In the genomic region with DNA sequence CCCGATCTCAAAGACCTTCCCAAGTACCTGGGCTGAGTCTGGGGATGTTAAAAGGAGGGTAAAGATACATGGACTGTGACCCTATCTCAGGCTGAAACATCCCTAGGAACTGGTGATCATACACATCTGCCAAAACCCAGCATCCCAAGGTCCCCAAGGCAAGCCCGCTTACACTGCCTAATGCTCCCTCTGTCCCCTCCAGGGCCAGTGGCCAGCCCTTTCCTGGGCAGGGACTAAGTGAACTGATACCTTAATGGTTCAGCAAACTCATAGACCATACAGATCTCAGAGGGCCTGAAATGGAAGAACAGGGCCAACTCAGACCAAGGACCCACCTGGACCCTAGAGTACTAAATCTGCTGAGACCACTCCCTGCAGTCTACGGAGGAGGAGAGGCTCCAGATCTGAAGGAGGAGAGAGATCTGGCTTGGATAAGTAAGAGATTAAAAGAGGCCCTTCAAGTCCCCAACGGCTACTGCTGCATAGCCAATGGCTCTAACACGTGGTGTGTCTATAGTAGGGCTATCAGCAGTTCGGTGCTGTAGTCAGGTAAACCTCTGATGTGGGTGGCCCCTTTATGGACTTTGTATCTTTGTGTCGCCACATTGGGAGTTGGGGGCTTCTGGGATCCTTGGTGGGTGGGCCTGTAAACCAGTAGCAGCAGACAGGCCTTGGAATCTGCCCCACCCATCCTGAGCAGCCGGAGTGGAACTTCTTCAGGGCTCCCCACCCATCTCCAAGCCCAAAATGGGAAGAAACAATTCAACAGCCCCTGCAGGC, we compare ENCODE assay signal across 8 mouse cellular contexts. TPM values are rescaled to one million over a fixed set of nuclear protein-coding genes. Genes with fewer than 3 reads are reported as not detected.
A peak's percentile ranks its signal among the peaks of the same experiment; 100 is the strongest.
DNase-seq lines count a peak whose midpoint lies in the region; ATAC-seq lines count a peak whose summit lies in the region.

No protein-coding gene starts in this region.

- ATAC-seq in heart, embryonic 15.5 days (replicated peaks; ENCODE audit: insufficient number of reproducible peaks, insufficient read depth, low FRiP score, low read depth): no peak
- peak; percentile 11 for ATAC-seq in intestine, embryonic 15.5 days
- ATAC-seq in neural tube, embryonic 12.5 days (ENCODE audit: low FRiP score, low read depth): no peak

- no peaks in the 10 kb centered on the region for H3K27me3 ChIP-seq in heart, embryonic 15.5 days
- H3K27me3 ChIP-seq in embryonic facial prominence, embryonic 10.5 days (replicated peaks; ENCODE audit: low read depth, poor library complexity, severe bottlenecking): peaks cover 23% of the 10 kb centered on the region
- no peaks in the 10 kb centered on the region for H3K27me3 ChIP-seq in intestine, embryonic 15.5 days (replicated peaks)
- H3K27me3 ChIP-seq in neural tube, embryonic 12.5 days (replicated peaks): no peaks in the 10 kb centered on the region

- H3K9ac ChIP-seq in heart, embryonic 15.5 days: peak overlapping the region; percentile 74
- H3K9ac ChIP-seq in intestine, embryonic 15.5 days: peak overlapping the region; percentile 59
- H3K9ac ChIP-seq in neural tube, embryonic 12.5 days: peak overlapping the region; percentile 72

- WGBS in heart, embryonic 15.5 days: 42% methylated on average over 8 of the region's 8 CpGs
- 53% methylated on average over 8 of the region's 8 CpGs for WGBS in embryonic facial prominence, embryonic 10.5 days
- WGBS in intestine, embryonic 15.5 days: 33% methylated on average over 8 of the region's 8 CpGs
- 39% methylated on average over 8 of the region's 8 CpGs for WGBS in neural tube, embryonic 12.5 days

- peaks cover 13% of the 10 kb centered on the region for H3K4me1 ChIP-seq in heart, embryonic 15.5 days (replicated peaks)
- H3K4me1 ChIP-seq in embryonic facial prominence, embryonic 10.5 days: peaks cover 26% of the 10 kb centered on the region
- H3K4me1 ChIP-seq in intestine, embryonic 15.5 days (replicated peaks): peaks cover 25% of the 10 kb centered on the region; the same call in 1 of the 2 replicates
- peaks cover 26% of the 10 kb centered on the region for H3K4me1 ChIP-seq in neural tube, embryonic 12.5 days

- no peak for DNase-seq in heart, adult 8-10 months (ENCODE audit: low spot score)
- no peak for DNase-seq in embryonic facial prominence, embryonic 10.5 days (ENCODE audit: low spot score)
- DNase-seq in adrenal gland, postnatal 14 days: no peak
- no peak for DNase-seq in layer of hippocampus, adult 9-10 months (ENCODE audit: low spot score)
- DNase-seq in urinary bladder, postnatal 14 days (ENCODE audit: low spot score): no peak

- H3K36me3 ChIP-seq in heart, embryonic 15.5 days: peaks cover 35% of the 10 kb centered on the region
- peaks cover 47% of the 10 kb centered on the region for H3K36me3 ChIP-seq in embryonic facial prominence, embryonic 10.5 days (replicated peaks)
- H3K36me3 ChIP-seq in intestine, embryonic 15.5 days: peaks cover 16% of the 10 kb centered on the region
- H3K36me3 ChIP-seq in neural tube, embryonic 12.5 days: peaks cover 33% of the 10 kb centered on the region

- H3K27ac ChIP-seq in heart, embryonic 15.5 days: peak overlapping the region; percentile 88
- H3K27ac ChIP-seq in embryonic facial prominence, embryonic 10.5 days (replicated peaks): peak overlapping the region; percentile 83
- peak overlapping the region; percentile 83 for H3K27ac ChIP-seq in intestine, embryonic 15.5 days
- H3K27ac ChIP-seq in neural tube, embryonic 12.5 days: peak overlapping the region; percentile 70

- H3K4me2 ChIP-seq in heart, embryonic 15.5 days: peak overlapping the region; percentile 95
- H3K4me2 ChIP-seq in intestine, embryonic 15.5 days (replicated peaks): peak overlapping the region; percentile 98
- peak overlapping the region; percentile 97 for H3K4me2 ChIP-seq in neural tube, embryonic 12.5 days (replicated peaks)

- no peaks in the 10 kb centered on the region for H3K9me3 ChIP-seq in heart, embryonic 15.5 days (replicated peaks)
- H3K9me3 ChIP-seq in embryonic facial prominence, embryonic 10.5 days: no peaks in the 10 kb centered on the region
- H3K9me3 ChIP-seq in intestine, embryonic 15.5 days: no peaks in the 10 kb centered on the region
- H3K9me3 ChIP-seq in neural tube, embryonic 12.5 days: no peaks in the 10 kb centered on the region

- peak overlapping the region; percentile 66 for H3K4me3 ChIP-seq in heart, embryonic 15.5 days
- H3K4me3 ChIP-seq in embryonic facial prominence, embryonic 10.5 days: peak overlapping the region; percentile 60
- H3K4me3 ChIP-seq in intestine, embryonic 15.5 days (replicated peaks): peak overlapping the region; percentile 56
- peak overlapping the region; percentile 52 for H3K4me3 ChIP-seq in neural tube, embryonic 12.5 days

RNA-seq across cellular contexts. Expression of a gene that starts 0.6 kb away (rescaled TPM):
- 17.7 and 22.9 TPM in 2 replicates for polyA plus RNA-seq in heart, embryonic 15.5 days (2015; fragmentation: Nextera tagmentation; extraction: Ambion mirVana)
- total RNA-seq in heart, adult 8-10 months (2022): 1 to 10 TPM in 2 of 4 experiments, under 1 TPM in 2; 0.79 to 1.4 (median 0.97) TPM
- polyA plus RNA-seq in embryonic facial prominence, embryonic 10.5 days (2016; fragmentation: Nextera tagmentation; extraction: Ambion mirVana): 37.8 and 39.3 TPM in 2 replicates
- polyA plus RNA-seq in intestine, embryonic 15.5 days (2015; fragmentation: Nextera tagmentation; extraction: Ambion mirVana): 27.0 and 29.0 TPM in 2 replicates
- polyA plus RNA-seq in neural tube, embryonic 12.5 days (2016; fragmentation: Nextera tagmentation; extraction: Ambion mirVana): 41.2 and 42.7 TPM in 2 replicates
- 8.4 and 10.5 TPM in 2 replicates for total RNA-seq in adrenal gland, postnatal 14 days (2021)

RNA-seq across cellular contexts. Expression of a gene that starts 30.4 kb away (rescaled TPM):
- 1.8 and 4.2 TPM in 2 replicates for polyA plus RNA-seq in heart, embryonic 15.5 days (2015; fragmentation: Nextera tagmentation; extraction: Ambion mirVana)
- total RNA-seq in heart, adult 8-10 months (2022): 10 to 100 TPM in 1 of 4 experiments, 1 to 10 TPM in 3; 5.8 to 10.8 (median 8.5) TPM
- polyA plus RNA-seq in embryonic facial prominence, embryonic 10.5 days (2016; fragmentation: Nextera tagmentation; extraction: Ambion mirVana): 1.9 and 2.0 TPM in 2 replicates
- 3.6 and 4.9 TPM in 2 replicates for polyA plus RNA-seq in intestine, embryonic 15.5 days (2015; fragmentation: Nextera tagmentation; extraction: Ambion mirVana)
- 1.6 and 2.6 TPM in 2 replicates for polyA plus RNA-seq in neural tube, embryonic 12.5 days (2016; fragmentation: Nextera tagmentation; extraction: Ambion mirVana)
- total RNA-seq in adrenal gland, postnatal 14 days (2021): 9.1 and 15.4 TPM in 2 replicates

RNA-seq across cellular contexts. Expression of a gene that starts 32.7 kb away (rescaled TPM):
- 130 and 138 TPM in 2 replicates for polyA plus RNA-seq in heart, embryonic 15.5 days (2015; fragmentation: Nextera tagmentation; extraction: Ambion mirVana)
- 10 to 100 TPM; 56.2 to 69.2 (median 65.3) TPM for total RNA-seq in heart, adult 8-10 months (2022)
- polyA plus RNA-seq in embryonic facial prominence, embryonic 10.5 days (2016; fragmentation: Nextera tagmentation; extraction: Ambion mirVana): 174 and 177 TPM in 2 replicates
- polyA plus RNA-seq in intestine, embryonic 15.5 days (2015; fragmentation: Nextera tagmentation; extraction: Ambion mirVana): 162 and 166 TPM in 2 replicates
- polyA plus RNA-seq in neural tube, embryonic 12.5 days (2016; fragmentation: Nextera tagmentation; extraction: Ambion mirVana): 125 and 133 TPM in 2 replicates
- total RNA-seq in adrenal gland, postnatal 14 days (2021): 60.4 and 79.3 TPM in 2 replicates
